Mouse (Mus musculus) liver, embryonic 13.5 days (tissue): ENCODE measurements at regions not wholly inside any gene's neighbourhood (a gene's known extent, or its start where the extent isn't known, plus 50 kb on each side); places are given as distances from the start of the nearest gene placed in this dataset.

Experiments used
- ATAC-seq: fragments of 200-750 bp; cut with Nextera tagmentation; 2 replicates; pipeline ENCODE4 v1.8.0; 2017; ENCODE audit warnings: low read depth, mild to moderate bottlenecking, moderate number of reproducible peaks, moderate library complexity
- DNase-seq: peaks from one replicate; pipeline ENCODE4 v3.0.0; 2022
- H3K27ac ChIP-seq: fragments of 300-500 bp; sonication (generic); 2 replicates; pipeline ENCODE4 v1.5.1; 2015; ENCODE audit warnings: moderate library complexity, mild to moderate bottlenecking, inconsistent platforms
- H3K27me3 ChIP-seq: fragments of 300-500 bp; sonication (generic); 2 replicates; pipeline ENCODE4 v1.6.1; 2015; ENCODE audit warnings: mild to moderate bottlenecking, inconsistent platforms
- H3K36me3 ChIP-seq: fragments of 300-500 bp; sonication (generic); 2 replicates; pipeline ENCODE4 v1.6.1; 2015; ENCODE audit warnings: mild to moderate bottlenecking, inconsistent platforms
- H3K4me1 ChIP-seq: fragments of 300-500 bp; sonication (generic); replicated peaks from 2 replicates; pipeline ENCODE4 v1.6.1; 2015; ENCODE audit warnings: inconsistent platforms
- H3K4me2 ChIP-seq: fragments of 300-500 bp; sonication (generic); 2 replicates; pipeline ENCODE4 v1.6.1; 2015; ENCODE audit warnings: inconsistent platforms, mild to moderate bottlenecking, moderate library complexity
- H3K4me3 ChIP-seq: fragments of 300-500 bp; sonication (generic); replicated peaks from 2 replicates; pipeline ENCODE4 v1.5.1; 2015; ENCODE audit warnings: mild to moderate bottlenecking, inconsistent platforms
- H3K9ac ChIP-seq: fragments of 300-500 bp; sonication (generic); 2 replicates; pipeline ENCODE4 v1.6.1; 2015; ENCODE audit warnings: mild to moderate bottlenecking, inconsistent platforms
- H3K9me3 ChIP-seq: fragments of 300-500 bp; sonication (generic); replicated peaks from 2 replicates; pipeline ENCODE4 v1.6.1; 2016; ENCODE audit warnings: inconsistent platforms
- WGBS: fragments of 180-500 bp; shearing (Covaris S2); methylation state at CpG from one replicate; pipeline ENCODE4 v1.1.7; 2015; ENCODE audit not compliant: insufficient replicate concordance; 5-methylcytosine and 5-hydroxymethylcytosine counted together

DNA sequence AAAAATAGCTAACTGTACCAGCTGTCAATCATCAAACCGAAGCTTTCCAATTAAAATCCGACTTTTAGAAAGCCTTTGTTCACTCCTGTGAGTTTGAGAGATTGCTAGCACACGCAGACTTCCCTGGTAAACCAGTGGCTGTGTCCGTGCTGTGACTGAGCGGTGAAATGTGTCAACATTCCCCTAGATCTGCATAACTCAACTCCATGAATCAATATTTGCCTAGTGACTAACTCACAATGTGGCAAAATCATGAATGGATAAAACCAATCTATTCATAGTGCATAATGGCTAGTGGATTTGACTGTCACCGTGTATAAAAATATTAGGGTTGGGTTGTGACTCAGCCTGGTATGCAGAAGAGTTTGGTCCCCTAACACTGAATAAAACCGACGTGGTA lies 84.4 kb upstream of the Id2 start:
- no peaks in the 10 kb centered on the region for H3K4me1 ChIP-seq
- H3K27me3 ChIP-seq: no peaks in the 10 kb centered on the region
- no peak overlapping the region for H3K27ac ChIP-seq
- H3K36me3 ChIP-seq: no peaks in the 10 kb centered on the region
- no peak overlapping the region for H3K4me3 ChIP-seq
- H3K9me3 ChIP-seq: no peaks in the 10 kb centered on the region
- no peak overlapping the region for H3K4me2 ChIP-seq
- 74% methylated on average over 8 of the region's 8 CpGs for WGBS
- H3K9ac ChIP-seq: no peak overlapping the region
- DNase-seq (no peak), ATAC-seq (no peak)

DNA sequence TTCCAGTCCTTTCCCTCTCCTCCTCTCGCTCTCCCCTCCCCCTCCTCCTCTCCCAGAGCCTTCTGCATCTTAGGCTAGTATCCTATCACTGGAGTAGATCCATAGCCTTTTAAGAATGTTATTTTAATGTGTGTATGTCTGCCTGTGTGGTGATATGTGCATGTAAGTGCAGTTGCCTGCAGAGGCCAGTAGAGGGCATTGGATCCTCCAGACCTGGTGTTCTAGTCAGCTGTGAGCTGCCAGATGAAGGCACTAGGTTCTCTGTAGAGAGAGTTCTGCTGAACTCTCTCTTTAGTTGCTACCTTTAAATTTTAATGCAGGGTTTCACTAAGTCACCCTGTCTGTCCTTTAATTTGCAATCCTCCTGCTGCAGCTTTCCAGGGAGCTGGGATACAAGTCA lies 83.9 kb upstream of the Id2 start:
- WGBS: 53% methylated on average over 1 of the region's 1 CpGs
- no peaks in the 10 kb centered on the region for H3K4me1 ChIP-seq
- H3K4me2 ChIP-seq: no peak overlapping the region
- no peaks in the 10 kb centered on the region for H3K9me3 ChIP-seq
- H3K4me3 ChIP-seq: no peak overlapping the region
- no peaks in the 10 kb centered on the region for H3K27me3 ChIP-seq
- no peak overlapping the region for H3K27ac ChIP-seq
- H3K36me3 ChIP-seq: no peaks in the 10 kb centered on the region
- no peak for DNase-seq
- no peak overlapping the region for H3K9ac ChIP-seq
- no peak for ATAC-seq

DNA sequence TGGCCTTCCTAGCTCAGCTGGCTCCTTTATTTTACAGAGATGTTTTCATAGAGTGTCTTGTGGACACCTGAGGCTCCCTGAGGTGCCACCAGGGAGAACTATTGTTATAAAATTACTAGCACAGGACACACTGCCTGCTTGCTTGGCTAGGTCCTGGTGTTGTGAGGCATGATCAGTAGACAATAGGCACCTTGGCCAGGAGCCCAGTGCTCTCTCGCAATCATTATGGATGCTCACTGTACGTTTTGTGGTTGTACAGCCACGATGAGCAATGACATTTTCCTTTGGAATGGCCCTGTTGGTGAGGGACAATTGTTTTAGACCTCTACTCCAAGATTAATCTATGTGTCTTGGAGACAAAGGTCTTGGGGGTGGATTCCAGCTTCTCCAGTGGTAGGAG lies 83.3 kb upstream of the Id2 start:
- H3K9me3 ChIP-seq: no peaks in the 10 kb centered on the region
- ATAC-seq (no peak), DNase-seq (no peak)
- H3K9ac ChIP-seq: no peak overlapping the region
- 61% methylated on average over 3 of the region's 3 CpGs for WGBS
- H3K27me3 ChIP-seq: no peaks in the 10 kb centered on the region
- H3K4me3 ChIP-seq: no peak overlapping the region
- no peak overlapping the region for H3K27ac ChIP-seq
- no peaks in the 10 kb centered on the region for H3K36me3 ChIP-seq
- H3K4me2 ChIP-seq: no peak overlapping the region
- no peaks in the 10 kb centered on the region for H3K4me1 ChIP-seq

DNA sequence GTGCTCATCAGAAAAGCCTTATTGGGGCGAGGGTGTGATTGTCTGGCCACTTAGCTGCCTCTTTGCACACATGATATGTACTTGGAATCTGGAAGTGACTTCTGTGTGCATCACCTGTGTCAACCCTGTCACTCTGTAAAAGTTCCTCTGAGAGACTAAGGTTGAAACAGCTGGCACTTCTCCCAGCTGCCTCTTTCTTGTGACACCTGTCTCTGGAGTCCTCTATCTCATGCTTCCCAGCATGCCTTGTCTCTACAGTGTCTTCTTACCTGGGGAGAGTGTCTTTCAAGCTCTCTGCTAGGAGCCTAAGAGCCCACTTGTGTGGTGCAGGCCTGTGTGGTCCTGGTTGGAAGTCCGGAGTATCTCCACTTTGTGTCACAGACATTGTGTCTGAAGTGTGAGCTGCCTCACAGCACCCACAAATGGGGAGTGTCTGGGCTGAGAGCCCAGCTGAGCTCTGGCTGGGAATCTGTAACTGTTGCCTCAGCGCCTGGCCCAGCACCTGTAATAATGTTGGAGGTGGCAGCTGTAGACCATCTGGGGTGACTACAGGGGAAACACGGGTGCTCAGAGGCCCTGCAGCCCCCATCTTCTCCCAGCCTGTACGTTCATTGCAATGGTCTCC lies 81.7 kb upstream of the Id2 start:
- H3K9ac ChIP-seq: no peak overlapping the region
- H3K4me3 ChIP-seq: no peak overlapping the region
- ATAC-seq (no peak), DNase-seq (no peak)
- no peak overlapping the region for H3K27ac ChIP-seq
- H3K4me1 ChIP-seq: no peaks in the 10 kb centered on the region
- 67% methylated on average over 5 of the region's 5 CpGs for WGBS
- H3K36me3 ChIP-seq: no peaks in the 10 kb centered on the region
- no peak overlapping the region for H3K4me2 ChIP-seq
- H3K27me3 ChIP-seq: no peaks in the 10 kb centered on the region
- H3K9me3 ChIP-seq: no peaks in the 10 kb centered on the region

DNA sequence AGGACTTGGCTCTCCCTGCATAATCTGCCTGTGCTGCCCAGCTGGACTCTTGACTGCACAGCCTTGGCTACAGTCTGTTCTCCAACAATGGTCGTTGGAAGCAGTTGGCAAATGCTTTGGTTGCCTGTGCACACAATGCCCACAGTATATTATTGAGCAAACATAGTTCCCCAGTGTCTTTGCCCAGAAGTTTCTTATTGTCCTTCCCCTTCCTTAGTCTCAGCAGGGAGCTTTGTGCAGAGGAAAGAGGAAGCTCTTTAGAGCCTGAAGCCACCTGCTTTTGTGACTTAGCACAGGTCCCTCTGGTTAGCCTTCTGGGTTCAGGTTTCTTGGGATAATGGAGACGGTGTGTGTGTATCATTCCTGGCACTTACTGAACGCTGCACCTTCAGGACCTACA lies 80.9 kb upstream of the Id2 start:
- DNase-seq (no peak), ATAC-seq (no peak)
- H3K4me2 ChIP-seq: no peak overlapping the region
- H3K4me1 ChIP-seq: no peaks in the 10 kb centered on the region
- H3K4me3 ChIP-seq: no peak overlapping the region
- no peak overlapping the region for H3K9ac ChIP-seq
- H3K36me3 ChIP-seq: no peaks in the 10 kb centered on the region
- 44% methylated on average over 3 of the region's 3 CpGs for WGBS
- no peak overlapping the region for H3K27ac ChIP-seq
- H3K9me3 ChIP-seq: no peaks in the 10 kb centered on the region
- no peaks in the 10 kb centered on the region for H3K27me3 ChIP-seq

DNA sequence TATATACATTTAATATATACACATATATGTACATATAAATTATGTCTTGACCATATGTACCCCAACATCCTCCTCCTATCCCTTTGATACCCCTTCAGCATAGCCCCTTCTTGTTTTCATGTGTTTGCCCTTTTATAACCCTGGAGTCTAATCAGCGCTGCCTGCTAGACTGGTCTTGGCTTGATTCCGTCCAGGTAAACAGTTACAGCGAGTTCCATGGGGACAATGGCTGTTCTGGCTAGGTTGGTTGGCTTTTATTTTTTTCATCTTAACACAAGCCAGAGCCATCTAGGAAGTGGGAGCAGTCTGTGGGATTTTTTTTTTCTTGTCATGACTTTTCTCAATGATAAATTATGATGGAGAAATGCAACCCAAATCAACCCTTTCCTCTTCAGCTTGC lies 79.6 kb upstream of the Id2 start:
- 68% methylated on average over 3 of the region's 3 CpGs for WGBS
- Histone ChIP-seq H3K4me3 (no peak overlapping the region), H3K36me3 (no peaks in the 10 kb centered on the region), H3K4me2 (no peak overlapping the region), H3K4me1 (no peaks in the 10 kb centered on the region), H3K27ac (no peak overlapping the region), H3K9ac (no peak overlapping the region), H3K27me3 (no peaks in the 10 kb centered on the region), H3K9me3 (no peaks in the 10 kb centered on the region)
- DNase-seq (no peak), ATAC-seq (no peak)

DNA sequence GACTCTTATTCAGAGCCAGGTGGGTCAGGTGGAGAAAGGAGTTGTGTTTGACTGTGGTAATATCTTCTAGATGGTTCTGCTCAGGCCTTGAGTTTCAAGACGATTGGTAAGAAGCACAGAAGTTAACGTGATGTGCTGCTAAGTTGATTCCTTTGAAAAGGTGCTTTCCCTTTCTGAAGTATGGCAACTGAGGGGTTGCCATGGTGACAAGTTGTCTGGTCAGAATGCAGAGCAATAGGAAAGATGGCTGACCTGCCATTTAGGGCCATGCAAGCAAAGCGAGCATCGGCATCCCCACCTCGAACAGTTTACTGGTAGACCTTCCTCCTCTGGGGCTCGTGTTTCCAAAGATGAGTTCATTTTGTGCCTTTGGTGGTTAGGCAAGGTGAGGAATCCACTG lies 76.1 kb upstream of the Id2 start:
- Histone ChIP-seq H3K4me3 (no peak overlapping the region), H3K9ac (no peak overlapping the region)
- WGBS: 67% methylated on average over 6 of the region's 6 CpGs

DNA sequence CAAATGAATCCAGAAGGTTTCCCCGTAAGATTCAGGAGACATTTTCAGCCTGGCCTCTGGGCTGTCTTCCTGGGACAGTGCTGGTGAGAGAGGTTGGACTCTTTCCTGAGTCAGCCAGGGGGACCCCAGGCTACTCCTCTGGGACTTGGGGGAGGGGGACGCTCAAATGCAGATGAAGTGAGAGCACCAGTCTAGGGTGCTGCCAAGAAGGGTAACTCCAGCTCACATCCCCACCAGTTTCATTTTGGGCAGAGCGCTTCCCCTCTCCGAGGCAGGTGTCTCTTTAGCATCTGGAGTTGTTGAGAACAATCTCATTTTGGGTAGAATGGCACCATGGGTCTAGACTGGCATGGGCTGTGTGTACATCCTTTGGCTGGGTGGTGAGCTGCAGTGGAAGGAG lies 75.5 kb upstream of the Id2 start:
- DNase-seq (no peak), ATAC-seq (no peak)
- H3K4me1 ChIP-seq: no peaks in the 10 kb centered on the region
- no peak overlapping the region for H3K4me3 ChIP-seq
- H3K4me2 ChIP-seq: no peak overlapping the region
- H3K9me3 ChIP-seq: no peaks in the 10 kb centered on the region
- H3K9ac ChIP-seq: no peak overlapping the region
- no peak overlapping the region for H3K27ac ChIP-seq
- no peaks in the 10 kb centered on the region for H3K27me3 ChIP-seq
- H3K36me3 ChIP-seq: no peaks in the 10 kb centered on the region
- WGBS: 62% methylated on average over 4 of the region's 4 CpGs

More for the DNA sequence above, 76.1 kb upstream of the Id2 start:
- no peaks in the 10 kb centered on the region for H3K36me3 ChIP-seq
- no peaks in the 10 kb centered on the region for H3K27me3 ChIP-seq
- H3K4me2 ChIP-seq: no peak overlapping the region
- no peaks in the 10 kb centered on the region for H3K4me1 ChIP-seq
- no peak overlapping the region for H3K27ac ChIP-seq
- no peaks in the 10 kb centered on the region for H3K9me3 ChIP-seq
- ATAC-seq (no peak), DNase-seq (no peak)

DNA sequence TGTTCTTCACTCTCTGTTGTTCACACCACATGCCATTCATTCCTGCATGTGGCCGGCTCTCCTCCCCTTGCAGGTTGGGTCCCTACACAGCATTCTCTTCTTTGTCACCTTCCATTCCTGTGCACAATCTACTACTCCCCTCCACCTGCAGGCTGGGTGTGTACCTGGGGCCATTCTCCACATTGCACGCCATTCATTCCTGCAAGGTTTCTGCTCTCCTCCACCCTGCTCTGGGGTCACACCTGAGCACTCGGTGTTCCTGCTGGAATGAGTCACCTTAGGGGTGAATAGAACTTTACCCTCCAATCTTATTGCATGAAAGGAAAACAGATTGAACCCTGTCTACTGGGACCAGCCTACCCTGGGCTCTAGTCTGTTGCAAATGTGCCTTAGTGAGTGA lies 72.7 kb upstream of the Id2 start:
- 75% methylated on average over 3 of the region's 3 CpGs for WGBS
- ATAC-seq (no peak), DNase-seq (no peak)
- no peak overlapping the region for H3K9ac ChIP-seq
- no peaks in the 10 kb centered on the region for H3K9me3 ChIP-seq
- H3K36me3 ChIP-seq: no peaks in the 10 kb centered on the region
- no peaks in the 10 kb centered on the region for H3K4me1 ChIP-seq
- no peak overlapping the region for H3K27ac ChIP-seq
- H3K4me3 ChIP-seq: no peak overlapping the region
- no peak overlapping the region for H3K4me2 ChIP-seq
- H3K27me3 ChIP-seq: no peaks in the 10 kb centered on the region

DNA sequence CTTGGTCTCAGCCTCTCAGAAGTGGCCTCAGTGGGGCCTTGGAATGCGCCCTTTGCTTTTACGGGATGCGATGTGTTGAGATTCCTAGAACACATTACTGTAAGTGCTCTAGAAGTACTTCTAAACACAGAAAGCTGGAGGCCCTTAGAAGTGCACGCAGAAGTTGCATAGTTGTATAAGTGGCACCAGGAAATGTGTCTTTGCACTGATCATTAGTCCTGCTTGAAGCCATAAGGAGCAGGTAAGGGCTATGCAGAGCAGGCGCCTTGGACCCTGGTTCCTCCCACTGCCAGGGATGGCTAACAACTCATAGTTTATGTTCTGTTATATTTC lies 71.2 kb upstream of the Id2 start:
- no peak overlapping the region for H3K4me2 ChIP-seq
- no peaks in the 10 kb centered on the region for H3K36me3 ChIP-seq
- H3K9ac ChIP-seq: no peak overlapping the region
- DNase-seq (no peak), ATAC-seq (no peak)
- no peak overlapping the region for H3K4me3 ChIP-seq
- 72% methylated on average over 5 of the region's 5 CpGs for WGBS
- peaks cover 12% of the 10 kb centered on the region; the same call in 1 of the 2 replicates for H3K4me1 ChIP-seq
- no peak overlapping the region for H3K27ac ChIP-seq
- no peaks in the 10 kb centered on the region for H3K9me3 ChIP-seq
- no peaks in the 10 kb centered on the region for H3K27me3 ChIP-seq

DNA sequence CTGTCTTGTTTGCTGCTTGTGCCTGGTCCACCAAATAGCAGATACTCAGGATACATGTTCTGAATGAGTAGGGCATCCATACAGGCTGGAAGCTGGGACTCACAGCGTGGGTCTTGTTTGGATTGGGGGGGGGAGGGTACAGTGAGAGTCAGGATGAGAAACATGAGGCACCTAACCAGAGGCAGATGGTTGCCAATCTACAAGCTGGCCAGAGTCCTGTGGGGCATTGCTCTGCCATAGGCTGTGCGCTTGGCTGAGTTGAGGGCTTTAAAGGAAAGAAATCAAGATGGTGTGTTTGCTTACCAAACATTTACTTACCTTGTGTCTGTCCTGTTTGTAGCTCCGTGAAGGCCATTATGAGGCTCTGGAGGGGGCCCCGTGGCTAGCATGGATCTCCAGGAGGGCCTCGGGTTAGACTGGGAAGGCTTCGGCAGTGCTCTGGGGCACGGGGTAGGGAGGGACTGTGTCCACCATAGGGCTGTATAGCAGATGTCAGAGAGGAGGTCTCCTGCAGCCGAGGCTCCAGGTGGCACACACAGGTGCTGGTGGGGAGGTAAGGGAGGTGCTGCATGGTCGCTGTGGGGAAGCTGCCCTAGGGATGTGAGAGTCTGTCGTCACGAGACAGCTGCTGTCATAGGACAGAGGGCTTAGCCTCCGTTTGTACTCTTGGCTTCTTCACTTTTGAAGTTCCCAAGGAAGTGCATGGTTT lies 70.7 kb upstream of the Id2 start:
- no peak overlapping the region for H3K4me2 ChIP-seq
- no peaks in the 10 kb centered on the region for H3K36me3 ChIP-seq
- ATAC-seq: no peak

DNA sequence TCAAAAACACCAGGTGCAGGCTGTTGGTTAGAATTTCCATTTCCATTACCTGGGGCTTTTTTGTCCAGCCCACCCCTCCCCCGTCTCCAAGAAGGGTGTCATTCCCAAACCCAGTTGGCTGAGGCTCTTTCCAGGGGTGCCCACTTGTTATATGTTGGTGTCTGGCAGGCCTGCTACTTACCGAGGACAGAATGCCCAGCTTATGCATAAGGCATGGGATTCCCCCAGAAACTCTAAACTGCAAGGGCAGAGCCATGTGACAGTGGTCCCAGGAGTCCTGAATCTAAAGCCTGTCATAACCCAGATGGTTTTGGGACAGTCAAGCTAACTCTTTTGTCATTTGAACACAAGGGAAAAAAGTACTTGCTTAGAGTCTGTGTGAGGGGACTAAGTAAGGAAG lies 69.6 kb upstream of the Id2 start:
- no peak overlapping the region for H3K9ac ChIP-seq
- no peaks in the 10 kb centered on the region for H3K27me3 ChIP-seq
- no peaks in the 10 kb centered on the region for H3K9me3 ChIP-seq
- H3K4me1 ChIP-seq: peaks cover 12% of the 10 kb centered on the region; the same call in 1 of the 2 replicates
- no peak for ATAC-seq
- no peak overlapping the region for H3K27ac ChIP-seq
- no peak overlapping the region for H3K4me3 ChIP-seq
- DNase-seq: no peak
- no peak overlapping the region for H3K4me2 ChIP-seq
- 46% methylated on average over 2 of the region's 2 CpGs for WGBS
- H3K36me3 ChIP-seq: no peaks in the 10 kb centered on the region

More for the DNA sequence above, 70.7 kb upstream of the Id2 start:
- WGBS: 60% methylated on average over 12 of the region's 12 CpGs
- Histone ChIP-seq H3K9ac (no peak overlapping the region), H3K9me3 (no peaks in the 10 kb centered on the region), H3K27ac (no peak overlapping the region), H3K4me3 (no peak overlapping the region), H3K4me1 (peaks cover 12% of the 10 kb centered on the region; the same call in 1 of the 2 replicates), H3K27me3 (no peaks in the 10 kb centered on the region)
- DNase-seq: no peak
